Mouse (Mus musculus) liver, embryonic 12.5 days (tissue): ENCODE results near the gene Fasl. TPM values are rescaled to one million over a fixed set of nuclear protein-coding genes. Genes with fewer than 3 reads are reported as not detected.
A peak's percentile ranks its signal among the peaks of the same experiment; 100 is the strongest.

Experiments
- ATAC-seq: fragments of 200-750 bp; cut with Nextera tagmentation; 2 replicates; pipeline ENCODE4 v1.8.0; 2017; ENCODE audit warnings: moderate number of reproducible peaks, mild to moderate bottlenecking, moderate library complexity
- H3K27ac ChIP-seq: fragments of 300-500 bp; sonication (generic); 2 replicates; pipeline ENCODE4 v1.5.1; 2016; ENCODE audit warnings: mild to moderate bottlenecking
- H3K27me3 ChIP-seq: fragments of 300-500 bp; sonication (generic); replicated peaks from 2 replicates; pipeline ENCODE4 v1.6.1; 2016; ENCODE audit warnings: mild to moderate bottlenecking, moderate library complexity
- H3K36me3 ChIP-seq: fragments of 300-500 bp; sonication (generic); 2 replicates; pipeline ENCODE4 v1.6.1; 2016; ENCODE audit warnings: mild to moderate bottlenecking, moderate library complexity
- H3K4me1 ChIP-seq: fragments of 300-500 bp; sonication (generic); 2 replicates; pipeline ENCODE4 v1.6.1; 2016
- H3K4me2 ChIP-seq: fragments of 300-500 bp; sonication (generic); 2 replicates; pipeline ENCODE4 v1.6.1; 2016; ENCODE audit warnings: mild to moderate bottlenecking, moderate library complexity
- H3K4me3 ChIP-seq: fragments of 300-500 bp; sonication (generic); 2 replicates; pipeline ENCODE4 v1.5.1; 2016; ENCODE audit warnings: mild to moderate bottlenecking, moderate library complexity
- H3K9ac ChIP-seq: fragments of 300-500 bp; sonication (generic); 2 replicates; pipeline ENCODE4 v1.6.1; 2016; ENCODE audit warnings: mild to moderate bottlenecking, moderate library complexity
- H3K9me3 ChIP-seq: fragments of 300-500 bp; sonication (generic); replicated peaks from 2 replicates; pipeline ENCODE4 v1.6.1; 2016; ENCODE audit warnings: mild to moderate bottlenecking, moderate library complexity
- WGBS: fragments of 180-500 bp; shearing (Covaris S2); methylation state at CpG from one replicate; pipeline ENCODE4 v1.1.7; 2016; ENCODE audit not compliant: insufficient replicate concordance; 5-methylcytosine and 5-hydroxymethylcytosine counted together
- polyA plus RNA-seq: library from polyadenylated mRNA; unstranded; fragments of >200 nt; fragmentation: Nextera tagmentation; extraction: Ambion mirVana; gene quantifications from 2 replicates; pipeline ENCODE4 v1.2.1, GENCODE M21; 2016

Gene Fasl
- polyA plus RNA-seq = not detected in 2 replicates

- Histone ChIP-seq H3K4me2 (no peak within 1 kb of the TSS), H3K27ac (no peak within 1 kb of the TSS), H3K36me3 (no peaks in the 10 kb centered on the region), H3K9ac (no peak within 1 kb of the TSS), H3K9me3 (no peaks in the 10 kb centered on the region), H3K4me1 (peaks cover 46% of the 10 kb centered on the region), H3K27me3 (no peaks in the 10 kb centered on the region), H3K4me3 (no peak within 1 kb of the TSS)
- ATAC-seq = no peak
- 76% methylated on average over 9 of the region's 9 CpGs for WGBS
Measured at GRCm38 (mm10) chr1:161788339-161788738, at the start of gene Fasl. TSS of gene Fasl (minus strand) at chr1:161788495.

GRCm38 (mm10) chr1:161826677-161827076 is 38.4 kb upstream of the Fasl start:
- WGBS = 94% methylated on average over 2 of the region's 2 CpGs
- no peak overlapping the region for H3K27ac ChIP-seq

GRCm38 (mm10) chr1:161809428-161809827 is 21.1 kb upstream of the Fasl start:
- 48% methylated on average over 5 of the region's 5 CpGs for WGBS
- Histone ChIP-seq H3K36me3 (no peaks in the 10 kb centered on the region), H3K4me1 (peaks cover 9% of the 10 kb centered on the region; the same call in 1 of the 2 replicates), H3K4me3 (no peak overlapping the region), H3K27ac (no peak overlapping the region), H3K9ac (no peak overlapping the region), H3K27me3 (no peaks in the 10 kb centered on the region), H3K4me2 (no peak overlapping the region), H3K9me3 (no peaks in the 10 kb centered on the region)
- no peak for ATAC-seq

More at GRCm38 (mm10) chr1:161826677-161827076, 38.4 kb upstream of the Fasl start:
- no peaks in the 10 kb centered on the region for H3K27me3 ChIP-seq
- peaks cover 52% of the 10 kb centered on the region for H3K36me3 ChIP-seq
- no peak overlapping the region for H3K4me2 ChIP-seq
- H3K4me3 ChIP-seq = no peak overlapping the region
- H3K9me3 ChIP-seq = no peaks in the 10 kb centered on the region
- H3K4me1 ChIP-seq = no peaks in the 10 kb centered on the region
- no peak overlapping the region for H3K9ac ChIP-seq
- no peak for ATAC-seq

- no peak overlapping the region for H3K9ac ChIP-seq
- H3K9me3 ChIP-seq = no peaks in the 10 kb centered on the region
- H3K27ac ChIP-seq = no peak overlapping the region
- no peak overlapping the region for H3K4me3 ChIP-seq
- H3K27me3 ChIP-seq = no peaks in the 10 kb centered on the region
- no peak for ATAC-seq
- peaks cover 9% of the 10 kb centered on the region; the same call in 1 of the 2 replicates for H3K4me1 ChIP-seq
- 60% methylated on average over 6 of the region's 6 CpGs for WGBS
- no peak overlapping the region for H3K4me2 ChIP-seq
- H3K36me3 ChIP-seq = no peaks in the 10 kb centered on the region
Measured at GRCm38 (mm10) chr1:161808980-161809379, 20.7 kb upstream of the Fasl start.

- Histone ChIP-seq H3K4me1 (peaks cover 14% of the 10 kb centered on the region), H3K4me3 (no peak overlapping the region), H3K27ac (no peak overlapping the region), H3K9ac (no peak overlapping the region), H3K27me3 (no peaks in the 10 kb centered on the region), H3K4me2 (no peak overlapping the region), H3K36me3 (no peaks in the 10 kb centered on the region), H3K9me3 (no peaks in the 10 kb centered on the region)
- ATAC-seq = no peak
- 80% methylated on average over 8 of the region's 8 CpGs for WGBS
Measured at GRCm38 (mm10) chr1:161804541-161804971, 16.3 kb upstream of the Fasl start.

- 55% methylated on average over 2 of the region's 2 CpGs for WGBS
- H3K27ac ChIP-seq = no peak overlapping the region
- peaks cover 13% of the 10 kb centered on the region for H3K4me1 ChIP-seq
- no peak for ATAC-seq
- no peaks in the 10 kb centered on the region for H3K9me3 ChIP-seq
- H3K9ac ChIP-seq = no peak overlapping the region
- H3K4me2 ChIP-seq = no peak overlapping the region
- H3K36me3 ChIP-seq = no peaks in the 10 kb centered on the region
- H3K4me3 ChIP-seq = no peak overlapping the region
- H3K27me3 ChIP-seq = no peaks in the 10 kb centered on the region
Measured at GRCm38 (mm10) chr1:161801321-161801720, 13.0 kb upstream of the Fasl start.

GRCm38 (mm10) chr1:161800256-161800655 is 12.0 kb upstream of the Fasl start:
- Histone ChIP-seq H3K9ac (no peak overlapping the region), H3K9me3 (no peaks in the 10 kb centered on the region)
- no peak for ATAC-seq

GRCm38 (mm10) chr1:161799791-161800190 is 11.5 kb upstream of the Fasl start:
- H3K4me3 ChIP-seq = no peak overlapping the region
- H3K27ac ChIP-seq = no peak overlapping the region
- H3K9ac ChIP-seq = no peak overlapping the region
- H3K4me1 ChIP-seq = peaks cover 17% of the 10 kb centered on the region
- no peak overlapping the region for H3K4me2 ChIP-seq
- no peaks in the 10 kb centered on the region for H3K27me3 ChIP-seq
- H3K9me3 ChIP-seq = no peaks in the 10 kb centered on the region
- peak; percentile 86 for ATAC-seq
- H3K36me3 ChIP-seq = no peaks in the 10 kb centered on the region

More at GRCm38 (mm10) chr1:161800256-161800655, 12.0 kb upstream of the Fasl start:
- H3K4me1 ChIP-seq = peaks cover 13% of the 10 kb centered on the region
- no peak overlapping the region for H3K4me2 ChIP-seq
- H3K27me3 ChIP-seq = no peaks in the 10 kb centered on the region
- no peak overlapping the region for H3K4me3 ChIP-seq
- no peaks in the 10 kb centered on the region for H3K36me3 ChIP-seq
- H3K27ac ChIP-seq = no peak overlapping the region

GRCm38 (mm10) chr1:161798866-161799265 is 10.6 kb upstream of the Fasl start:
- H3K27ac ChIP-seq = no peak overlapping the region
- no peaks in the 10 kb centered on the region for H3K36me3 ChIP-seq
- no peak overlapping the region for H3K4me3 ChIP-seq
- H3K4me1 ChIP-seq = peaks cover 26% of the 10 kb centered on the region
- ATAC-seq = no peak
- no peaks in the 10 kb centered on the region for H3K27me3 ChIP-seq
- H3K9ac ChIP-seq = no peak overlapping the region
- no peaks in the 10 kb centered on the region for H3K9me3 ChIP-seq
- WGBS = 74% methylated on average over 3 of the region's 3 CpGs
- no peak overlapping the region for H3K4me2 ChIP-seq

- Histone ChIP-seq H3K4me1 (peaks cover 61% of the 10 kb centered on the region), H3K27me3 (no peaks in the 10 kb centered on the region), H3K4me2 (no peak overlapping the region), H3K9me3 (no peaks in the 10 kb centered on the region), H3K36me3 (no peaks in the 10 kb centered on the region), H3K4me3 (no peak overlapping the region), H3K9ac (no peak overlapping the region), H3K27ac (peak overlapping the region; percentile 45)
- WGBS = 43% methylated on average over 10 of the region's 10 CpGs
- no peak for ATAC-seq
Measured at GRCm38 (mm10) chr1:161794447-161795211, 6.3 kb upstream of the Fasl start.

GRCm38 (mm10) chr1:161793321-161793720 is 5.0 kb upstream of the Fasl start:
- Histone ChIP-seq H3K9ac (no peak overlapping the region), H3K4me3 (no peak overlapping the region), H3K27ac (peak overlapping the region; percentile 80), H3K4me1 (peaks cover 65% of the 10 kb centered on the region), H3K36me3 (no peaks in the 10 kb centered on the region), H3K27me3 (no peaks in the 10 kb centered on the region), H3K9me3 (no peaks in the 10 kb centered on the region), H3K4me2 (peak overlapping the region; percentile 66; the same call in 1 of the 2 replicates)
- WGBS = 52% methylated on average over 3 of the region's 3 CpGs
- ATAC-seq = no peak

GRCm38 (mm10) chr1:161792687-161792969 is 4.3 kb upstream of the Fasl start:
- Histone ChIP-seq H3K36me3 (no peaks in the 10 kb centered on the region), H3K4me2 (peak overlapping the region; percentile 66), H3K27me3 (no peaks in the 10 kb centered on the region), H3K27ac (peak overlapping the region; percentile 95), H3K9ac (peak overlapping the region; percentile 40; the same call in 1 of the 2 replicates), H3K9me3 (no peaks in the 10 kb centered on the region), H3K4me1 (peaks cover 65% of the 10 kb centered on the region), H3K4me3 (peak overlapping the region; percentile 31; the same call in 1 of the 2 replicates)
- ATAC-seq = peak; percentile 90
- WGBS = 35% methylated on average over 4 of the region's 4 CpGs
